Mouse (Mus musculus) right cerebral cortex, postnatal 4 days (tissue): ENCODE data around the gene Ano6.

ENCODE experiments used
- DNase-seq: peaks from one replicate; pipeline ENCODE4 v3.0.0-alpha.2; 2022

The Ano6 gene

GRCm38 (mm10) chr15:95895699-95896098 is 105.1 kb downstream of the Ano6 start:
- DNase-seq, result no peak

DNA sequence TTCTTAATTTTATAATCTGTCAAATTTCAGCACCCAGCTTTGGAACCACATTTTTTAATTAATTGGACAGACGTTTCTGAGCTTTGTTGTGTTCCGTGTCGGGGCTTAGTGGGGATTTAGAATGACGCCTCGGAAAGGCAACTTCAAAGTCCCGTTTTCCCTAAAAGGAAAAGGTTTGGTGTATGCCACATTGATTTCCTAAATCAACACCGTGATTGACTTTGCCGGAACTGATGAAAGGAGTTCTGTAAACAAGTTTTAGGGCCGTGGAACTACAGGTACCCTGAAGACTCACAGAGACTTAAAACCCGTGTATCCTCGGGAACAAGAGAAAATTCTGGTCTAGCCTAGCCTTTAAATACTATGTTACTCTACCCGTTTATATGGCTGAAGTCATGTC is 107.0 kb downstream of the Ano6 start:
- DNase-seq, result no peak

DNA sequence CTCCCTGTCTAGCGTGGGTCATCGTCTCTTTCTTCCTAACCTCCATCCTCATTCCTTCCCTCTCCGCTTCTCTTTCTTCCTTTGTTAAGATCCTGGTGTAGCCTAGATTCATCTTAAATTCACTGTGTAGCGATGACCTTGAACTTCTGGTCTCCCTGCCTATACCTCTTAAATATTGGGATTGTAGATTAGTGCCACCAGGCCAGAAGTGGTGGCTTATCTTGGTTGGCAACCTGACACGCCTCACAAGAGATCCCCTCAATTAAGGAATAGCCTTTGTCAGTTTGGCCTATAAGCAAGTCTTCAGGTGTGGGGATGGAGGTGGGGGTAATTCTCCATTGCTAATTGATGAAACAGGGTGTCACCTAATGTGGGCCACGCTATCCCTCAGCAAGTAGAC is 107.8 kb downstream of the Ano6 start:
- no peak for DNase-seq

DNA sequence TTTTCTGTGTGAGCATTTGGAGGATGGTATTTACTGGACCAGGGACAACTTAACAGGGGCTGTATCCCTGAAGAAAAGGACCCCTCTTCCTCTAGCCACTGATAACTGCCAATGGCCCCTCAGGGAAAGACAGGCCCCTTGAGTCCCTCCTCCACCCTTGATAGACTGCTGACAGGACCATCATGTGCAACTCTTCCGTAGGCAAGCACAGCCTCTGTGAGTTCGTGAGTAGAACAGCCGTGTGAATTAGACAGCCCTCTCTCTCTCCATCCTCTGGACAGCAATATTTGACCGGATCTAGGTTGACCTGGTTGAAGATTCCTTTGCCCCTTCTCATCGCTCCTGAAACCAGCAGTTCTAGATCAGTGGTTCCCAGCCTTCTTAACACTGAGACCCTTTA is 111.8 kb downstream of the Ano6 start:
- DNase-seq, result no peak

- no peak for DNase-seq
These were observed 113.6 kb downstream of the Ano6 start for GRCm38 (mm10) chr15:95904247-95904646.

GRCm38 (mm10) chr15:95906017-95906749 is 115.5 kb downstream of the Ano6 start:
- DNase-seq, result no peak

DNA sequence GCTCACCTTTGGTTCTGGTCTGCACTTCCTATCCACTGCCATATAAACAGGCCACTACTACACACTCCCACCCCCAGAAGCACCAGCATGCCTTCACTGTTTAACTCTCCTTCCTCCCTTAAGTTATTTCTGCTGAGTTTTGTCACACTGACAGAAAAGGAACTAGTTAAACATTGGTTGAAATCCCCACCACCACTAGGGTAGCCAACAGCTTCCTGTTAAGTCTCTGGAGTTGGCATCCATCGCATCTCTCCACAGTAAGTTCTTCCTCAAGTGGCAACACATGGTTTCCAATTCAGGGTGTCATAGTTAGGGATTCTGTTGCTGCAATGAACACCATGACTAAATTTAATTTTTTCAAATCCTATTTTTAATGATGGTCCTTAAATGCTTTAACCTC is 116.2 kb downstream of the Ano6 start:
- no peak for DNase-seq

- peak; percentile 58 for DNase-seq
These were observed 116.7 kb downstream of the Ano6 start for GRCm38 (mm10) chr15:95907337-95907736.

DNA sequence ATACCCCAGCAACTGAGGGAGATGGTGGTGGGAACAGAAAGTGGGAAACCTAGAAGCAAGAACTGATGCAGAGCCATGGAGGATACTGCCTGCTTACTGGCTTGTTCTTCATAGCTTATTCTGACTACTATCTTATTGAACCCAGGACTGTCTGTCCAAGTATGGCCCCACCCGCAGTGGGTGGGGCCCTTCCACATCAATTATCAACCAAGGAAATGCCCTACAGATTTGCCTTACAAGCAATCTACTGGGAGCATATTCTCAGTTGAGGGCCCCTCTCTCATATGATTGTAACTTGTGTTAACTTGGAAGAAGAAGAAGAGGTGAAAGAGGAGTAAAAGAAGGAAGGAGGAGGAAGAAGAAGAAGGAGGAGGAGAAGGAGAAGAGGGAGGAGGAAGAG is 117.3 kb downstream of the Ano6 start:
- DNase-seq, result no peak

DNA sequence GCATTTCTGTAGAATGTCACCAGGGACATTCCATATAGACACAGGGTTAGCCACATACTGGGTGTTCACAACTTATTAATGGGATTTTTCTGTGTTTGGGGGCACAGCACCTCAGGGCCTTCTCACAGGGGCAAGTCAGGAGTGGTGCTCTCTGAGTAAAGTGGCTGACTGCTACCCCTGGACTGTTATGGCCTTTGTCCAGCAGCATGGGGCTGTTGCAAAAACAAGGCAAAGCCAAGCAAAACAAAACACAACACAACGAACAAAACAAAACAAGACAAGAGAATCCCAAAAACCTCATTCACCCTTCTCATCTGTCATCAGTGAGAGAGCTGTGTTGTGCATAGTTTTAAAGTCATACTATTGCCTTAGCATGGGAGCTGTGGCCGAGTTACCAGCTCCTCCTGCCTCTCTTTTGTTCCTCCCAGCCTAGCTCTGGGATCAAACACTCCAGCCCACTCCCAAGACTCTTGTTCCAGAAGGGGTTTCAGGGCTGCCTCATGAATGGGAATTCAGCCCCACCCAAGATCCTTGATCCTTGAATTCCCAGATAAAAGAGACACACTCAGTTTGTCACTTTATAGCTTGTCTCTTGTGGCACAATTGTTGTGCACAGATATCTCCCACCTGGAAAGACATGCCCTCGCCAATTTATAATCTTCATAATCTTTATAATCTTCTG is 119.6 kb downstream of the Ano6 start:
- no peak for DNase-seq

DNA sequence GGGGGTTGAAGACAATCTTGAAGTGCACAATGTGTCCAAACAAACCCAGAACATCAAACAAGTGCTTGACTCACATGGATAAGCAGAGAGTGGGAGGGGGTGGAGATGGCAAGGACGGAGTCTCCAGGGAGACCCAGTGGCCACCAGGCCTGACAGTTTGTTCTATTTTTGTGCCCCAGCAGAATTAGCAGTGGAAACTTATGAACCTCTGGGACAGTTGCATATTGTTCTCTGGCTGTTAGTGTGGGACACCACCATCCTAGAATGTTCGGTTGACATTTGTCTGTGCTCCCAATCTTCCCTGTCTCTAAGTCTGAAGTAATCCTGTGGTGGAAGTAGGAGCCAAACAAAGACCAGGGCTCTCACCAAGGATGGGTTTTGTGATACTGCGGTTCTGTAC is 124.3 kb downstream of the Ano6 start:
- no peak for DNase-seq

DNA sequence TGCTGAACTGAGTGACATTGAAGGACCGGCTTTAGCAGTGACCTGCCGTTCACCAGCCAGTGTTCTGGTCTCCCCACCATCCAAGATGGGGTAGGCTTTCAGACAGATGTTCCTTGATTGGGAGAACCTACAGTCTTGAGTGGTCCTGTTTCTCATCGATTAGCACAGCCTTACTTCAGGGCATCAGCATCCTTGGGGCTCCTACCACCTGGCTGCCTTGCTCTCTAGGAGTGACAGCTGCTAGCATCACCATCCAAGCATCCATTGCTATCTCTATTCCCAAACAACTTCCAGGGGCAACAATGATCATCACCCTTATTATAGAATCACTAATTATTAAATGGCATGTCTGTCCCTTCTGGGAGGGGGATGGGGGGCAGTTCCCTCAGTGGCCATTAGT is 124.8 kb downstream of the Ano6 start:
- no peak for DNase-seq

DNA sequence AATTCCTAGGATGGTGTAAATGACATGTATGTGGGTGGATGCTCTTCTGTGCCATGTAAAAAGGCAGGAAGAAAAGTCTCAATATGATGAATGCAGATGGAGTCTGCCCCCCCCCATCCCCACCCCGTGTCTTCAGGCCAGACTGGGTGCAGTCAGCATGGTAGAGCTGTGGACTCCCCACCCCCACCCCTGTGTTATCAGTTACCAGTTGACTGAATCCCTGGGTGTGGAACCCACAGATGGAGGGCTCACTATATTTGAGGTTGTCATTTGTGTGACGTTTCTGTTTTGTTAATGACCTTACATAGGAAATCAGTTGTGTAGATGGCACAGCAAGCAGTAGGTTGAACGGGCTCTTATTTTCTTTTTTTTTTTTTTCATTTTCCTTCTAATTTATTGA is 126.7 kb downstream of the Ano6 start:
- no peak for DNase-seq

GRCm38 (mm10) chr15:95920047-95920446 is 129.4 kb downstream of the Ano6 start:
- peak; percentile 40 for DNase-seq

- DNase-seq, result no peak
These were observed 130.4 kb downstream of the Ano6 start for GRCm38 (mm10) chr15:95921072-95921471.

DNA sequence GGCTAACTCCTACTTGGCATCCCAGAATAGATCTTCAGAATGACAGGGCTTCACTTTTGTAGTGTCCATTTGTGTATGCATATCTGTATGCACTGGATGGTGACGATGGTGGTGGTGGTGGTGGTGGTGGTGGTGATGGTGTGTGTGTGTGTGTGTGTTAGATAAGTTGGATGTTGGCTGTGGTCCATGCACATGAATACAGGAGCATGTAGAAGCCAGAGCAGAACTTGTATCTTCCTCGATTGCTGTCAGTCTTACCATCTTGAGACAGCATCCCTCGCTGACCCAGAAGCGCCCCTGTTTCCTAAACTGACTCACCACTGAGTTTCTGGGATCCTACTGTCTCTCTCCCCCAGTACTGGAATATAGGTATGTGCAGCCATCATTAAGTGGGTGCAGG is 131.0 kb downstream of the Ano6 start:
- DNase-seq, result no peak

- DNase-seq, result no peak
These were observed 131.9 kb downstream of the Ano6 start for GRCm38 (mm10) chr15:95922558-95922957.

DNA sequence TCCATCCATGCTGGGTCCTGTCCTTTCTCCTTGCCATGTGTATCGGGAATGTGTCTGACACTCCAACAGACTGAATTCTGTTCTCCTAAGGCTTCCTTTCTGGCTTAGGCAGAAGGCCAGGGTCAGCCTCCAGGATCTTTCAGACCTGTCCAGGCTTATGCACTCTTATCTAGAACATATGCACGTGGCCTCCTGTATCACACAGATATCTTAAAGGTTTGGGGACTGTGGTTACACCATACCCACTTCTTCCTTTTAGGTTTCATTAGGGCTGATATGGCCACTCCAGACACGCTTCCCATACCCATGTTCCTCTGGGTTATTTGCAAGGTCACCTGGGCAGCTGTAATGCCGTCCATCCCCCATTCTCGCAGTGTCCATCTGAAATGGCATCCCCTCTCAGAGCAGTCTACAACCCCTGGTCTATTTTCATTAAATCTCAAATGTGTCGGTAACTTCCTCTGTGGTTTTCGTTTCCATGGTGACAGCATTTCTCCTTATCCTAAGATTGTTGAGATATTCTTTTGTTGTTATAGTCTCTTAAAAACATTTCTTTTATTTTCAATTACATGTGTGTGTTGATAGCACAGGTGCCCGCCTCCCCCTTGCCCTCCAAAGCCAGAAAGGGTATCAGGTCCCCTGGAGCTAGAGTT is 134.8 kb downstream of the Ano6 start:
- DNase-seq, result no peak

GRCm38 (mm10) chr15:95929087-95929486 is 138.4 kb downstream of the Ano6 start:
- no peak for DNase-seq

DNA sequence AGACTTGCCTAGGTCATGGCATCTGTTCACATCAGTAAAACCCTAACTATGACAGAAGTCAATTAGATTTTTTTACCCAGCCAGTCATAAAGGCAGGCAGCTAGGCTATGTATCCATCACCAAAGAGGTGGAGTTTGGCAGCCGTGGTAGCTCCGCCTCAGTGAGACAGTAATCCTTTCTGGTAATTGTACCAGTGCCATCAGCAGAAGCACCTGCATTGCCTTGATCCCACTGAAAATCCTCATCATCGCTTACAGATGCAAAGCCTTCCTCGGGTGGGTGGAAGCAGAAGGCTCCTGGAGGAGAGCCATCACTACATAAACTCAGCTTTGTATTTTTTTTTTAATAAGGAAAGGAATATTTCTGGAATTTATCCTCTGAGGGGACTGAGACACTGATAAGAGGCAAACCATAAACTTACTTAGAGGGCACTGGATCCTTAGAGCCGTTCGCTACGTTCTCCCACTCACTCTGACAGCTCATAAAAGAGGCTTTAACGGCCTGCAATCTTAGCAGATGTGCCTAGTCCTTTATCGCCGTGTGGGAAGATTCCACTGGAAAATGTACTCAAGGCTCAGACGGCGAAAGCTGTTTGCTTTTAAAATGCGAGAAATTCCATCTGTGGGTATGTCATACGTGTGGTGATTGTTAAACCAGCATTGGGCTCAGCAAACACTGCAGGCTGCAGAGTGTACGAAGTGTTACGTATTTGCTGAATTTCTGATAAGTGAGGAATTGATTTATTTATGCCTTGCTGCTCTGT is 140.6 kb downstream of the Ano6 start:
- no peak for DNase-seq

DNA sequence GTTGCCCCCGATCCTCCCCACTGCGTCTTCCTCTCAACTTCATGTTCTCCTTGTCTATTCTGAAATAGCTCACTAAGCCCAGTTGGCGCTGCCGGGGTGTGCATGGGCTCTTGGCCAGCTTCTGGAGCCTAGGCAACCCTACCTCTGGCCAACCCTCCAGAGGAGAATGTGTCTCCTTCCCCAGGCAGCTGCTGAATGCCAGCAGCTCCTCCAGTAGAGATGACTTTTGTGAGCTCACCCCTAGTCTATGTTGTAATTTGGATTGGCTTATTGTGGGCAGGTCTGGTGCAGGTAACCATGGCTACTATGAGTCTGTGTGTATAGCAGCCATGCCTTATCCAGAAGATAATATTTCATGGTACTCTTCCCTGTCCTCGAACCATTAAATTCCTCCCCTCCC is 141.7 kb downstream of the Ano6 start:
- peak; percentile 65 for DNase-seq

DNA sequence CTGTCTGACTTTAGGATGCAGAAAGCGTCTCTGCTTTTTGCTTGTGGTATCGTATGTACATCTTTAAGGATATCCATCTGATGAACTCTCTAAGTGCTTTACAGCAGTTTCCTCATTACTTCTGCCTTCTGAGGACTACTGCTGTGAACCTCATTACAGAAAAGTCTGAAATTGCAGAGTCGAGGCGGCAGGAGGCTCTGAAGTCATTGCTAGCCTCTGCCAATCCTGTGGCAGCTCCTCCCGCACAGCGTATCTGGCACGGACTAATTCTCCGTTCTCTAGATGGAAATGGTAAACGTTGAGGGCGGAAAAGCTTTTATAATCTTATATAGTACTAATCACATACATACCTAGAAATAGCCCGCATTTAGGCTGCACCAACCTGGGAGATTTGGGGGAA is 144.5 kb downstream of the Ano6 start:
- DNase-seq, result no peak

DNA sequence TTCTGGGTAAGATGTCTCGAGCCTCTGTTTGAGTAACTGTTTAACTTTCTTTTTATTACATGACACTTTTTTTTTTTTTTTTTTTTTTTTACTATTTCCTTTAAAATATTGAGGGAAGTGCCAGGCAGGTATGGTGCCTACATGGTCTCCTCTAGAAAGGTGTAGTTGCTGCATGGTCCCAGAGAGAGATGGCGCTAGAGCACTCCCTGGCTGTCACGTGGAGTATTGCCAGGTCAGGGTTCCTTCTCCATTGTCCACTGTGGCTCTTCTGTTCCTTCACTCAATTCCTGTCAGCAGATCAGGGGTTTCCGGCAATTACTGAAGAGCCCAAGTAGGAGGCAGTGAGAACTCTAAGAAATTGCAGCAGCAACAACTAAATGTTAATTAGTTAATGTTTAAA is 152.8 kb downstream of the Ano6 start:
- DNase-seq, result no peak

DNA sequence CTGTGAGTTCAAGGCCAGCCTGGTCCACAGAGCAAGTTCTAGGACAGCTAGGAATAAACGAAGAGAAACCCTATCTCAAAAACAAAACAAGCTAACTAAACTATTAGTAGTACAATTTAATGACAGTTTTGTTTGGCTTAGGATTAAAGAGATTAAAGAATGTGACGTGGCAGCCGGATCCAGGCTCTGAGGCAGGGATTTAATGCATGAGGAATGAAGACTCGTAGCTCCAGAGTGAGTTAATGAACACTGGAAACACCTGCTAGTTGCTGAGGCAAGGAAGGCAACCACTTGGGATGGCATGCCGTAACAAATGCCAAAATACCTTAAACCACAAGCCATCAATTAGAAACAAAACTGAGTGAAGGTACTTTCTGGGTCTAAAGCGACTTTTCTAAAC is 153.7 kb downstream of the Ano6 start:
- no peak for DNase-seq
